Mouse (Mus musculus) MEL (cell line): ENCODE measurements at regions not wholly inside any gene's neighbourhood (a gene's known extent, or its start where the extent isn't known, plus 50 kb on each side); places are given as distances from the start of the nearest gene placed in this dataset.

Experiments used
- DNase-seq: peaks from one replicate; pipeline ENCODE4 v3.0.0; 2011; ENCODE audit warnings: low read depth, low spot score
- H3K27ac ChIP-seq: 2 replicates; pipeline ENCODE4 v1.5.1; 2012; ENCODE audit warnings: low read depth, mild to moderate bottlenecking, control low read depth, low read length, moderate library complexity; ENCODE audit not compliant: control insufficient read depth
- H3K27me3 ChIP-seq, 2 experiments: fragments of 150-350 bp in 1 of 2; sonication (generic) in 1 of 2; 2 replicates each; pipeline ENCODE4 v1.6.1; 2012; ENCODE audit warnings: low read length in 2 of 2, mild to moderate bottlenecking in 2 of 2, improper control_type of control experiment in 1 of 2, moderate library complexity in 1 of 2; ENCODE audit not compliant: insufficient read depth in 2 of 2, control insufficient read depth in 1 of 2
- H3K36me3 ChIP-seq, 2 experiments: 2 replicates each; pipeline ENCODE4 v1.6.1; 2012 to 2014; ENCODE audit warnings: low read length in 2 of 2, improper control_type of control experiment in 1 of 2, inconsistent platforms in 1 of 2, mild to moderate bottlenecking in 1 of 2; ENCODE audit not compliant: insufficient read depth in 2 of 2, control insufficient read depth in 1 of 2
- H3K4me1 ChIP-seq, 2 experiments: fragments of 150-350 bp in 1 of 2; sonication (generic) in 1 of 2; 2 replicates each; pipeline ENCODE4 v1.6.1; 2012; ENCODE audit warnings: low read length in 2 of 2, improper control_type of control experiment in 1 of 2, mild to moderate bottlenecking in 1 of 2; ENCODE audit not compliant: insufficient read depth in 2 of 2, control insufficient read depth in 1 of 2
- H3K4me3 ChIP-seq, 2 experiments: fragments of 150-350 bp in 1 of 2; sonication (generic) in 1 of 2; 2 replicates each; pipeline ENCODE4 v1.5.1; 2012; ENCODE audit warnings: low read depth in 2 of 2, low read length in 2 of 2, mild to moderate bottlenecking in 2 of 2, moderate library complexity in 2 of 2, control low read depth in 1 of 2, improper control_type of control experiment in 1 of 2; ENCODE audit not compliant: control insufficient read depth in 1 of 2, insufficient read depth in 1 of 2
- H3K79me2 ChIP-seq: 2 replicates; pipeline ENCODE4 v1.6.1; 2012; ENCODE audit warnings: mild to moderate bottlenecking, low read length, moderate library complexity; ENCODE audit not compliant: control insufficient read depth, poor library complexity, insufficient read depth
- H3K9ac ChIP-seq: 2 replicates; pipeline ENCODE4 v1.6.1; 2012; ENCODE audit warnings: low read depth, mild to moderate bottlenecking, control low read depth, low read length, moderate library complexity; ENCODE audit not compliant: control insufficient read depth, poor library complexity, severe bottlenecking
- H3K9me3 ChIP-seq: fragments of 150-350 bp; sonication (generic); replicated peaks from 2 replicates; pipeline ENCODE4 v1.6.1; 2012; ENCODE audit warnings: mild to moderate bottlenecking, low read length, improper control_type of control experiment, moderate library complexity; ENCODE audit not compliant: insufficient read depth
- CHD2 ChIP-seq: IDR thresholded peaks from 2 replicates; pipeline ENCODE4 v1.6.1; 2011; ENCODE audit warnings: low read length, improper control_type of control experiment
- CTCF ChIP-seq, 3 experiments: IDR thresholded peaks in 2 of 3; conservative IDR thresholded peaks in 1 of 3; 2 replicates each; pipeline ENCODE4 v1.5.1; 2011 to 2012; ENCODE audit warnings: low read length in 3 of 3, low read depth in 2 of 3, mild to moderate bottlenecking in 2 of 3, improper control_type of control experiment in 1 of 3, inconsistent platforms in 1 of 3, mixed read lengths in 1 of 3, moderate library complexity in 1 of 3; ENCODE audit not compliant: control insufficient read depth in 1 of 3, insufficient read depth in 1 of 3, poor library complexity in 1 of 3, severe bottlenecking in 1 of 3
- E2F4 ChIP-seq: IDR thresholded peaks from 2 replicates; pipeline ENCODE4 v1.6.1; 2011; ENCODE audit warnings: low read depth, low read length, improper control_type of control experiment, borderline replicate concordance
- ETS1 ChIP-seq: IDR thresholded peaks from 2 replicates; pipeline ENCODE4 v1.6.1; 2012; ENCODE audit warnings: low read depth, mild to moderate bottlenecking, inconsistent platforms, low read length, improper control_type of control experiment, moderate library complexity
- GABPA ChIP-seq: IDR thresholded peaks from 2 replicates; pipeline ENCODE4 v1.6.1; 2012; ENCODE audit warnings: low read depth, mild to moderate bottlenecking, inconsistent platforms, low read length, improper control_type of control experiment, moderate library complexity
- HCFC1 ChIP-seq: IDR thresholded peaks from 2 replicates; pipeline ENCODE4 v1.6.1; 2012; ENCODE audit warnings: low read depth, mild to moderate bottlenecking, inconsistent platforms, low read length, improper control_type of control experiment, moderate library complexity
- MAFK ChIP-seq: IDR thresholded peaks from 2 replicates; pipeline ENCODE4 v1.6.1; 2011; ENCODE audit warnings: low read depth, mild to moderate bottlenecking, low read length, improper control_type of control experiment, borderline replicate concordance
- MAX ChIP-seq: IDR thresholded peaks from 2 replicates; pipeline ENCODE4 v1.6.1; 2011; ENCODE audit warnings: low read length, improper control_type of control experiment
- MEF2A ChIP-seq: IDR thresholded peaks from 2 replicates; pipeline ENCODE4 v1.6.1; 2014; ENCODE audit warnings: low read depth, mild to moderate bottlenecking, inconsistent platforms, low read length, improper control_type of control experiment; ENCODE audit not compliant: poor library complexity, insufficient replicate concordance, severe bottlenecking; ENCODE audit errors: extremely low read depth
- MYB ChIP-seq: IDR thresholded peaks from 2 replicates; pipeline ENCODE4 v1.6.1; 2011; ENCODE audit warnings: mild to moderate bottlenecking, low read depth, low read length, improper control_type of control experiment
- MYC ChIP-seq: IDR thresholded peaks from 2 replicates; pipeline ENCODE4 v1.6.1; 2011; ENCODE audit warnings: low read depth, mild to moderate bottlenecking, low read length, improper control_type of control experiment, moderate library complexity
- NRF1 ChIP-seq: IDR thresholded peaks from 2 replicates; pipeline ENCODE4 v1.6.1; 2014; ENCODE audit warnings: low read depth, mild to moderate bottlenecking, inconsistent platforms, low read length, improper control_type of control experiment, moderate library complexity; ENCODE audit not compliant: poor library complexity, insufficient read depth, severe bottlenecking
- POLR2AphosphoS5 ChIP-seq: IDR thresholded peaks from 2 replicates; pipeline ENCODE4 v1.6.1; 2012; ENCODE audit warnings: low read depth, borderline replicate concordance, mild to moderate bottlenecking, inconsistent platforms, low read length, moderate library complexity, mixed read lengths
- RCOR1 ChIP-seq: IDR thresholded peaks from 2 replicates; pipeline ENCODE4 v1.6.1; 2012; ENCODE audit warnings: low read depth, mild to moderate bottlenecking, inconsistent platforms, low read length, improper control_type of control experiment
- SIN3A ChIP-seq: IDR thresholded peaks from 2 replicates; pipeline ENCODE4 v1.6.1; 2012; ENCODE audit warnings: low read length, improper control_type of control experiment, inconsistent platforms
- TBP ChIP-seq: IDR thresholded peaks from 2 replicates; pipeline ENCODE4 v1.8.0; 2011; ENCODE audit warnings: low read depth, low read length, improper control_type of control experiment
- UBTF ChIP-seq: IDR thresholded peaks from 2 replicates; pipeline ENCODE4 v1.6.1; 2012; ENCODE audit warnings: low read depth, mild to moderate bottlenecking, inconsistent platforms, low read length, improper control_type of control experiment, moderate library complexity, borderline replicate concordance; ENCODE audit not compliant: insufficient read depth
- USF1 ChIP-seq: IDR thresholded peaks from 2 replicates; pipeline ENCODE4 v1.6.1; 2014; ENCODE audit warnings: low read depth, mild to moderate bottlenecking, inconsistent platforms, low read length, improper control_type of control experiment, moderate library complexity
- USF2 ChIP-seq, 2 experiments: IDR thresholded peaks; 2 replicates each; pipeline ENCODE4 v1.6.1; 2011 to 2012; ENCODE audit warnings: improper control_type of control experiment in 2 of 2, low read length in 2 of 2, borderline replicate concordance in 1 of 2, inconsistent platforms in 1 of 2, low read depth in 1 of 2, mild to moderate bottlenecking in 1 of 2; ENCODE audit not compliant: insufficient read depth in 1 of 2
- ZC3H11A ChIP-seq: IDR thresholded peaks from 2 replicates; pipeline ENCODE4 v1.6.1; 2012; ENCODE audit warnings: low read depth, mild to moderate bottlenecking, inconsistent platforms, low read length, improper control_type of control experiment
- ZNF384 ChIP-seq: IDR thresholded peaks from 2 replicates; pipeline ENCODE4 v1.6.1; 2012; ENCODE audit warnings: low read depth, mild to moderate bottlenecking, inconsistent platforms, low read length, improper control_type of control experiment

DNA sequence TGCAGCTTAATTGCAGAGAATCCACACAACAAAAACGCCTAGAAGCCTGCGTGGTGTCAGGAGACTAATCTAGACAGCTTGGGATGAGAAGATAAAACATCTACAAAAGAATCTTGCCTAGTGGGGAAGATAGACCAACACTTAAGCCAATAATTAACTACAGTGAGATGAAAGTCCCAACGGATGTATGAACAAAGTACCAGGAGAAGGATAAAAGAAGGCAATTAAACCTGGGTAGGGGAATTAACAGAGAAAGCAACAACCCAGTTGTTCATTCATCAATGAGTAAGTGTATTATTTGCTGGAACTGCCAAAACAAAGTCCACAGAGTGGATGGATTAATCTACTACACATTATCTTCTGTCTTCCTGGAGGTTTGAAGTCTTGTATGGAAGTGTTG lies 99.8 kb downstream of the Olfm4 start:
- no peaks in the 10 kb centered on the region for H3K4me1 ChIP-seq
- no peaks in the 10 kb centered on the region for H3K9me3 ChIP-seq
- no peak overlapping the region for H3K4me3 ChIP-seq
- H3K9ac ChIP-seq, result no peak overlapping the region
- no peak overlapping the region for H3K27ac ChIP-seq
- no peak for DNase-seq
- H3K36me3 ChIP-seq, result no peaks in the 10 kb centered on the region
- TF ChIP-seq HCFC1, result no peak
- no peaks in the 10 kb centered on the region for H3K79me2 ChIP-seq
- no peaks in the 10 kb centered on the region for H3K27me3 ChIP-seq

DNA sequence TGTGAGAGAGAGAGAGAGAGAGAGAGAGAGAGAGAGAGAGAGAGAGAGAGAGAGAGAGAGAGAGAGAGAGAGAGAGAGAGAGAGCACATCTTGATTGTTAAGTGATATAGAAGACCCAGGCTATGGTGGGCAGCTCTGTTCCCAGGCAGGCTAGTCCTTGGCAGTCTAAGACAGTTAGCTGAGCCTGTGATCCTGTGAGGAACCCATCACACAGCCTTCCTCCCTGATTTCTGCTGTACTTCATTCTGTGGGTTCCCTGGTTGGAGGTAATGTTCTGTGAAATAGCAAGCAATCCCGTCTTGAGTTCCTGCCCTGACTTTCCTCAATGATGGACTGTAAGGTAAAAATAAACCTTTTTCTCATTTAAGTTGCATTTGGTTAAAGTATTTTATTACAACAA lies 113.4 kb downstream of the Olfm4 start:
- H3K9me3 ChIP-seq, result no peaks in the 10 kb centered on the region
- H3K27me3 ChIP-seq, result no peaks in the 10 kb centered on the region
- TF ChIP-seq USF2 (IDR thresholded peaks at IDR 0.05; ENCODE audit: borderline replicate concordance in 1 of 2, insufficient read depth in 1 of 2, low read depth in 1 of 2, low read length in 2 of 2) (no peak), ZNF384 (no peak), USF1 (no peak), CHD2 (no peak), MYC (no peak), TBP (no peak), GABPA (no peak), RCOR1 (no peak), POLR2AphosphoS5 (no peak), SIN3A (no peak), MAX (no peak), MYB (no peak), NRF1 (no peak), MEF2A (no peak), E2F4 (no peak), UBTF (no peak), ZC3H11A (no peak), CTCF (IDR thresholded peaks at IDR 0.05 in 2 of 3, conservative IDR thresholded peaks at IDR 0.05 in 1 of 3; ENCODE audit: control insufficient read depth in 1 of 3, insufficient read depth in 1 of 3, low read depth in 2 of 3, low read length in 3 of 3, poor library complexity in 1 of 3, severe bottlenecking in 1 of 3) (no peak), MAFK (no peak), ETS1 (no peak)
- no peak overlapping the region for H3K27ac ChIP-seq
- H3K9ac ChIP-seq, result no peak overlapping the region
- no peak overlapping the region for H3K4me3 ChIP-seq
- H3K79me2 ChIP-seq, result no peaks in the 10 kb centered on the region
- H3K36me3 ChIP-seq, result no peaks in the 10 kb centered on the region
- no peaks in the 10 kb centered on the region for H3K4me1 ChIP-seq
- DNase-seq, result no peak
